Mouse (Mus musculus): ENCODE results near the gene Mvd.

GRCm38 (mm10) chr8:122423217-122423616 lies 20.0 kb downstream of the Mvd start:
- TF ChIP-seq CTCF (IDR thresholded peaks at IDR 0.05; ENCODE audit: low read depth) (no peak), EP300 (IDR thresholded peaks at IDR 0.05; ENCODE audit: low read depth) (no peak)
